Mouse (Mus musculus) thymus, adult 2 months (tissue): ENCODE data around the gene Fli1. TPM values are rescaled to one million over a fixed set of nuclear protein-coding genes. Genes with fewer than 3 reads are reported as not detected.

Experiments used
- DNase-seq: peaks from one replicate; pipeline ENCODE4 v3.0.0; 2021
- H3K27ac ChIP-seq: fragments of 200-500 bp; 2 replicates; pipeline ENCODE4 v1.5.1; 2012; ENCODE audit warnings: low read length, control low read depth; ENCODE audit not compliant: control insufficient read depth, insufficient read depth
- H3K27me3 ChIP-seq: fragments of 200-500 bp; 2 replicates; pipeline ENCODE4 v1.6.1; 2012; ENCODE audit warnings: mild to moderate bottlenecking, low read length, moderate library complexity, mixed read lengths; ENCODE audit not compliant: control insufficient read depth, insufficient read depth
- H3K36me3 ChIP-seq: fragments of 200-500 bp; 2 replicates; pipeline ENCODE4 v1.6.1; 2012; ENCODE audit warnings: mild to moderate bottlenecking, low read length, moderate library complexity; ENCODE audit not compliant: control insufficient read depth, insufficient read depth
- H3K4me1 ChIP-seq: fragments of 200-500 bp; replicated peaks from 2 replicates; pipeline ENCODE4 v1.6.1; 2012; ENCODE audit warnings: low read length; ENCODE audit not compliant: control insufficient read depth, insufficient read depth
- H3K4me3 ChIP-seq: fragments of 200-500 bp; 2 replicates; pipeline ENCODE4 v1.5.1; 2012; ENCODE audit warnings: mild to moderate bottlenecking, low read length, control low read depth, moderate library complexity; ENCODE audit not compliant: control insufficient read depth, insufficient read depth
- CTCF ChIP-seq: fragments of 200-500 bp; IDR thresholded peaks from 2 replicates; pipeline ENCODE4 v1.5.1; 2012; ENCODE audit warnings: mild to moderate bottlenecking, control low read depth, low read length, moderate library complexity, borderline replicate concordance; ENCODE audit not compliant: control insufficient read depth, poor library complexity, insufficient read depth; ENCODE audit errors: extremely low read depth
- POLR2A ChIP-seq: fragments of 200-500 bp; IDR thresholded peaks from 2 replicates; pipeline ENCODE4 v1.6.1; 2012; ENCODE audit warnings: mild to moderate bottlenecking, low read length, control low read depth, moderate library complexity; ENCODE audit not compliant: control insufficient read depth, poor library complexity, insufficient read depth; ENCODE audit errors: extremely low read depth
- WGBS: fragments of 180-500 bp; shearing (Covaris S2); methylation state at CpG from one replicate; pipeline ENCODE4 v1.1.7; 2018; 5-methylcytosine and 5-hydroxymethylcytosine counted together
- polyA plus RNA-seq: library from polyadenylated mRNA; depleted of rRNA; stranded (reverse); fragments of >200 nt; gene quantifications from 2 replicates; pipeline ENCODE4 v1.2.3, GENCODE M21; 2012

Gene Fli1
- polyA plus RNA-seq, 1 experiment = 28.5 TPM

- H3K36me3 ChIP-seq = no peaks in the 10 kb centered on the region
- DNase-seq = no peak
- 44% methylated on average over 5 of the region's 5 CpGs for WGBS
- no peak overlapping the region; the same call in 1 of the 2 replicates for H3K4me3 ChIP-seq
- TF ChIP-seq CTCF (no peak), POLR2A (no peak)
- H3K4me1 ChIP-seq = peaks cover 37% of the 10 kb centered on the region
- H3K27me3 ChIP-seq = no peaks in the 10 kb centered on the region
- peak overlapping the region; percentile 18; the same call in 1 of the 2 replicates for H3K27ac ChIP-seq
Measured at GRCm38 (mm10) chr9:32487823-32488222, 54.8 kb downstream of the Fli1 start.

GRCm38 (mm10) chr9:32487401-32487800, 55.3 kb downstream of the Fli1 start:
- Histone ChIP-seq H3K36me3 (0 out of 2 replicates have a peak, but pooled peaks cover 3% of the 10 kb centered on the region), H3K4me1 (peaks cover 35% of the 10 kb centered on the region), H3K4me3 (no peak overlapping the region), H3K27me3 (no peaks in the 10 kb centered on the region), H3K27ac (no peak overlapping the region)
- WGBS = 7% methylated on average over 4 of the region's 4 CpGs
- no peak for DNase-seq
- TF ChIP-seq POLR2A (no peak), CTCF (no peak)

GRCm38 (mm10) chr9:32480418-32480817, 62.2 kb downstream of the Fli1 start:
- peaks cover 15% of the 10 kb centered on the region for H3K4me1 ChIP-seq
- WGBS = 66% methylated on average over 5 of the region's 5 CpGs
- no peak overlapping the region for H3K4me3 ChIP-seq
- H3K27me3 ChIP-seq = no peaks in the 10 kb centered on the region
- no peak overlapping the region for H3K27ac ChIP-seq
- TF ChIP-seq POLR2A = no peak
- no peak for TF ChIP-seq CTCF
- no peak for DNase-seq
- peaks cover 16% of the 10 kb centered on the region for H3K36me3 ChIP-seq

DNA sequence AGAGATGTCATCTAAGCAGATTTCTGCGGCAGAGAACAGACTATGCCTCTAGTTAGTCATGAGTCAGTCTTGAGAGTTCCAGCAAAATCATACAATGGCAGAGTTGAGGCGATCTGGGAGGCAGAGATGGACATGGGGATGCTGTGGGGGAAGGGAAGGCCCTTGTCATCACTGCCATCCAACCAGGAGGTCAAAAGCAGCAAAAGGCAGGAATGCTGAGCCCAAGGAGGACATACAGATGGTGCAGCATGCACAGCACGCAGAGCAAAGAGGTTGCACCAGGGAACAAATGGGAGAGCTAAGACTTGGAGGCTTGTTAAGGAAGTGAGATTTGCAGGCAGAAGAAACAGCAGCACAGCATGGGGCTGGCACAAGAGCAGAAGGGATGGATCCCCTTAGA, 63.9 kb downstream of the Fli1 start:
- peaks cover 15% of the 10 kb centered on the region for H3K4me1 ChIP-seq
- no peak for DNase-seq
- no peak overlapping the region for H3K4me3 ChIP-seq
- no peak for TF ChIP-seq CTCF
- no peak for TF ChIP-seq POLR2A
- H3K36me3 ChIP-seq = peaks cover 24% of the 10 kb centered on the region
- no peaks in the 10 kb centered on the region for H3K27me3 ChIP-seq
- no peak overlapping the region for H3K27ac ChIP-seq
- 77% methylated on average over 3 of the region's 3 CpGs for WGBS

DNA sequence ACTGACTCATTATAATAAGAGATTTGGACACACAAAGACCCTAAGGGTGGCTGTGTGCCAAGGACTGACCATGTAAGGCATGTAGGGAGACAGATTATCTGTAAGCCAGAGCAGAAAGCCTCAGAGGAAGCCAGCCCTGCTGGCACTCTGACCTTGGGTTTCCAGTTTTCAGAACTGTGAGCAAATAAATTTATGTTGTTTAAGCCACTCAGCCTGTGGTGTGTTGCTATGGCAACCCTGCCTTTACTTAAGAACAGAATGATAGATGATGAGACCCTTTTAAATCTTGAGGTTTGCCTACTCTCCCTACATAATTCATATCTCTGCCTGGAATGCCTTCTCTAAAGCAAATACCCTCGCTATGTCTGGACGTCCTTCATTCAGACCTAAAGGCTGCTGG, 64.6 kb downstream of the Fli1 start:
- Histone ChIP-seq H3K36me3 (peaks cover 30% of the 10 kb centered on the region), H3K4me3 (no peak overlapping the region), H3K27ac (no peak overlapping the region), H3K4me1 (peaks cover 15% of the 10 kb centered on the region), H3K27me3 (no peaks in the 10 kb centered on the region)
- DNase-seq = no peak
- WGBS = 80% methylated on average over 2 of the region's 2 CpGs
- TF ChIP-seq POLR2A (no peak), CTCF (no peak)

- TF ChIP-seq CTCF (no peak), POLR2A (no peak)
Measured at GRCm38 (mm10) chr9:32476604-32477003, 66.1 kb downstream of the Fli1 start.

More at GRCm38 (mm10) chr9:32476604-32477003, 66.1 kb downstream of the Fli1 start:
- Histone ChIP-seq H3K4me1 (peaks cover 15% of the 10 kb centered on the region), H3K36me3 (peaks cover 35% of the 10 kb centered on the region), H3K27ac (no peak overlapping the region), H3K4me3 (no peak overlapping the region), H3K27me3 (no peaks in the 10 kb centered on the region)
- DNase-seq = no peak
- WGBS = 95% methylated on average over 10 of the region's 10 CpGs
